Mouse (Mus musculus) frontal cortex, postnatal 25 days (tissue): ENCODE measurements around the gene Zfp609.

Source experiments
- DNase-seq, 2 experiments: peaks; one replicate each; pipeline ENCODE4 v3.0.0; 2022; ENCODE audit warnings: low spot score in 2 of 2

The Zfp609 gene

GRCm38 (mm10) chr9:65827344-65828015, at the start of gene Zfp609:
Gene Zfp609 (minus strand): TSS chr9:65827564.
- DNase-seq = peak; percentile 97 to 98

- no peak for DNase-seq
Measured at GRCm38 (mm10) chr9:65859656-65860055, 32.3 kb upstream of the Zfp609 start.

GRCm38 (mm10) chr9:65850203-65850602, 22.8 kb upstream of the Zfp609 start:
- DNase-seq = no peak

- DNase-seq = no peak
Measured at GRCm38 (mm10) chr9:65848154-65848553, 20.8 kb upstream of the Zfp609 start.

GRCm38 (mm10) chr9:65844421-65845165, 17.2 kb upstream of the Zfp609 start:
- no peak for DNase-seq

- DNase-seq = no peak
Measured at GRCm38 (mm10) chr9:65839841-65840240, 12.5 kb upstream of the Zfp609 start.

GRCm38 (mm10) chr9:65836916-65837315, 9.6 kb upstream of the Zfp609 start:
- no peak for DNase-seq

GRCm38 (mm10) chr9:65834628-65835354, 7.4 kb upstream of the Zfp609 start:
- DNase-seq = no peak

- no peak for DNase-seq
Measured at GRCm38 (mm10) chr9:65833640-65834039, 6.3 kb upstream of the Zfp609 start.

- DNase-seq = no peak
Measured at GRCm38 (mm10) chr9:65833230-65833629, 5.9 kb upstream of the Zfp609 start.

GRCm38 (mm10) chr9:65832041-65832440, 4.7 kb upstream of the Zfp609 start:
- no peak for DNase-seq

GRCm38 (mm10) chr9:65831164-65831563, 3.8 kb upstream of the Zfp609 start:
- DNase-seq = no peak

GRCm38 (mm10) chr9:65830255-65830654, 2.9 kb upstream of the Zfp609 start:
- DNase-seq = no peak

GRCm38 (mm10) chr9:65829410-65829809, 2.0 kb upstream of the Zfp609 start:
- DNase-seq = no peak

- no peak for DNase-seq
Measured at GRCm38 (mm10) chr9:65828511-65828910, 1.1 kb upstream of the Zfp609 start.

- DNase-seq = no peak
Measured at GRCm38 (mm10) chr9:65828016-65828403, 646 bp upstream of the Zfp609 start.

GRCm38 (mm10) chr9:65826588-65827343, 598 bp downstream of the Zfp609 start:
- DNase-seq = peak; percentile 11 to 26

- DNase-seq = no peak
Measured at GRCm38 (mm10) chr9:65826226-65826587, 1.2 kb downstream of the Zfp609 start.

GRCm38 (mm10) chr9:65823716-65824462, 3.5 kb downstream of the Zfp609 start:
- no peak for DNase-seq

GRCm38 (mm10) chr9:65822011-65822410, 5.4 kb downstream of the Zfp609 start:
- no peak for DNase-seq

- no peak for DNase-seq
Measured at GRCm38 (mm10) chr9:65820301-65820700, 7.1 kb downstream of the Zfp609 start.
